Mouse (Mus musculus): ENCODE measurements around the gene Ndufb4. TPM values are rescaled to one million over a fixed set of nuclear protein-coding genes. Genes with fewer than 3 reads are reported as not detected.
"Not testable (repeated sequence)": the region's sequence is repeated elsewhere in the genome, so short reads cannot be mapped to it uniquely, and the experiment has no call there.

Ndufb4 gene
- total RNA-seq (2021) (100 to 1,000 TPM; 188 to 216 TPM), polyA plus RNA-seq (2012; rRNA removed) (162 and 185 TPM in 2 replicates)
- long read RNA-seq, transcript Ndufb4-201 (3 exons, 971 nt): major isoform, 517 of 540 reads
- long read RNA-seq, transcript Ndufb4-202 (2 exons, 465 nt): minor isoform, 6 of 540 reads
- long read RNA-seq, partial matches to known transcripts: 17 of 540 reads
- long read RNA-seq, other reads (novel, unspliced or antisense): 0 of 540 reads

GRCm38 (mm10) chr16:37653731-37654657 is at the start of gene Ndufb4:
Ndufb4 (minus strand) TSS chr16:37654453.
- Histone ChIP-seq H3K27ac (peak within 1 kb of the TSS; percentile 96), H3K4me3 (peak within 1 kb of the TSS; percentile 93), H3K36me3 (ENCODE audit: control insufficient read depth, insufficient read depth, low read length) (peaks cover 15% of the 10 kb centered on the region), H3K4me1 (ENCODE audit: control insufficient read depth, insufficient read depth, low read length) (peaks cover 9% of the 10 kb centered on the region), H3K27me3 (ENCODE audit: control insufficient read depth, insufficient read depth, low read length) (no peaks in the 10 kb centered on the region), H3K9ac (ENCODE audit: low read depth, low read length) (peak within 1 kb of the TSS; percentile 96), H3K79me2 (replicated peaks; ENCODE audit: control insufficient read depth, insufficient read depth, low read length) (no peaks in the 10 kb centered on the region; the same call in 1 of the 2 replicates)
- TF ChIP-seq POLR2A (IDR thresholded peaks at IDR 0.05; ENCODE audit: insufficient read depth, low read depth, low read length) (peak; percentile 84), EP300 (IDR thresholded peaks at IDR 0.05; ENCODE audit: insufficient read depth, low read depth, low read length) (no peak), CTCF (IDR thresholded peaks at IDR 0.05) (no peak)
- intact Hi-C loops (cut with DNase I): loop anchor here (1.0 to 10.0 kb wide), 3 partner anchors 30 to 779 kb away; partner anchors contain the start of genes Eaf2, Golgb1, Gtf2e1 and Rabl3
- under 1% methylated on average over 55 of the region's 58 CpGs for WGBS
- peak; percentile 91 to 96 for DNase-seq

GRCm38 (mm10) chr16:37703884-37704283 is 49.6 kb upstream of the Ndufb4 start:
- Histone ChIP-seq H3K9ac (ENCODE audit: low read depth, low read length) (no peak overlapping the region), H3K4me1 (ENCODE audit: control insufficient read depth, insufficient read depth, low read length) (no peaks in the 10 kb centered on the region; the same call in 1 of the 2 replicates), H3K27ac (no peak overlapping the region), H3K27me3 (ENCODE audit: control insufficient read depth, insufficient read depth, low read length) (no peaks in the 10 kb centered on the region), H3K79me2 (replicated peaks; ENCODE audit: control insufficient read depth, insufficient read depth, low read length) (no peaks in the 10 kb centered on the region), H3K36me3 (ENCODE audit: control insufficient read depth, insufficient read depth, low read length) (no peaks in the 10 kb centered on the region), H3K4me3 (no peak overlapping the region)
- TF ChIP-seq CTCF (IDR thresholded peaks at IDR 0.05): no peak
- TF ChIP-seq POLR2A (IDR thresholded peaks at IDR 0.05; ENCODE audit: insufficient read depth, low read depth, low read length): no peak
- no peak for TF ChIP-seq EP300 (IDR thresholded peaks at IDR 0.05; ENCODE audit: insufficient read depth, low read depth, low read length)
- intact Hi-C loops (cut with DNase I): no loop called here
- no peak for DNase-seq
- WGBS: 84% methylated on average over 5 of the region's 5 CpGs

GRCm38 (mm10) chr16:37700071-37700470 is 45.8 kb upstream of the Ndufb4 start:
- H3K27me3 ChIP-seq (ENCODE audit: control insufficient read depth, insufficient read depth, low read length); H3K9ac ChIP-seq (ENCODE audit: low read depth, low read length); H3K36me3 ChIP-seq (ENCODE audit: control insufficient read depth, insufficient read depth, low read length); intact Hi-C loops (cut with DNase I); H3K4me1 ChIP-seq (ENCODE audit: control insufficient read depth, insufficient read depth, low read length); H3K27ac ChIP-seq; H3K79me2 ChIP-seq (replicated peaks; ENCODE audit: control insufficient read depth, insufficient read depth, low read length); DNase-seq; H3K4me3 ChIP-seq: not testable (repeated sequence)

GRCm38 (mm10) chr16:37698767-37699166 is 44.5 kb upstream of the Ndufb4 start:
- intact Hi-C loops (cut with DNase I): no loop called here
- no peaks in the 10 kb centered on the region for H3K27me3 ChIP-seq (ENCODE audit: control insufficient read depth, insufficient read depth, low read length)
- H3K4me3 ChIP-seq: no peak overlapping the region
- no peaks in the 10 kb centered on the region for H3K4me1 ChIP-seq (ENCODE audit: control insufficient read depth, insufficient read depth, low read length)
- no peak for DNase-seq
- H3K9ac ChIP-seq (ENCODE audit: low read depth, low read length): no peak overlapping the region
- 96% methylated on average over 6 of the region's 6 CpGs for whole genome bisulfite sequencing
- no peak overlapping the region for H3K27ac ChIP-seq
- H3K79me2 ChIP-seq (replicated peaks; ENCODE audit: control insufficient read depth, insufficient read depth, low read length): no peaks in the 10 kb centered on the region
- TF ChIP-seq CTCF (IDR thresholded peaks at IDR 0.05): peak; percentile 26
- TF ChIP-seq POLR2A (IDR thresholded peaks at IDR 0.05; ENCODE audit: insufficient read depth, low read depth, low read length): no peak
- H3K36me3 ChIP-seq (ENCODE audit: control insufficient read depth, insufficient read depth, low read length): no peaks in the 10 kb centered on the region

- H3K36me3 ChIP-seq (ENCODE audit: control insufficient read depth, insufficient read depth, low read length): no peaks in the 10 kb centered on the region
- no peak for DNase-seq
- 84% methylated on average over 5 of the region's 5 CpGs for WGBS
- intact Hi-C loops (cut with DNase I): no loop called here
- H3K27ac ChIP-seq: no peak overlapping the region
- H3K4me1 ChIP-seq (ENCODE audit: control insufficient read depth, insufficient read depth, low read length): no peaks in the 10 kb centered on the region
- H3K9ac ChIP-seq (ENCODE audit: low read depth, low read length): no peak overlapping the region
- H3K4me3 ChIP-seq: no peak overlapping the region
- TF ChIP-seq EP300 (IDR thresholded peaks at IDR 0.05; ENCODE audit: insufficient read depth, low read depth, low read length) (no peak), POLR2A (IDR thresholded peaks at IDR 0.05; ENCODE audit: insufficient read depth, low read depth, low read length) (no peak), CTCF (IDR thresholded peaks at IDR 0.05) (no peak)
- no peaks in the 10 kb centered on the region for H3K27me3 ChIP-seq (ENCODE audit: control insufficient read depth, insufficient read depth, low read length)
- no peaks in the 10 kb centered on the region for H3K79me2 ChIP-seq (replicated peaks; ENCODE audit: control insufficient read depth, insufficient read depth, low read length)
Observed at GRCm38 (mm10) chr16:37697271-37697670, 43.0 kb upstream of the Ndufb4 start.

All from heart, adult 2 months (tissue).